ENCODE assay signal across 29 mouse cellular contexts in the genomic region with DNA sequence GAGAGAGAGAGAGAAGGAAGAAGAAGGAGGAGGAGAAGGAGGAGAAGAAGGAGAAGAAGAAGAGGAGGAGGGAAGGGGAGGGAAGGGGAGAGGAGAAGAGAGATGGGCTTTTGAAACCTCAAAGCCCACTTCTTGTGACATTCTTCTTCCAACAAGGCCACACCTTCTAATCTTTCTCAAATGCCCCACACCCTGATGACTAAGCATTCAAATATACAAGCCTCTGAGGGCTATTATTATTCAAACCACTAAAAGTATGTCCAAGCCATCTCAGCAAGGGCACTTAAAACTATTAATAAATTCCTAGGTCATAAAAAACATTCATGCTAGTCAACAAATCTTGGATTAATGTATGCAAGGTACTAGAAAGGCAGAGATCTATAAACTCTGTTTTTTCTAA. TPM values are rescaled to one million over a fixed set of nuclear protein-coding genes. Genes with fewer than 3 reads are reported as not detected.
DNase-seq lines count a peak whose midpoint lies in the region; ATAC-seq and TF ChIP-seq lines count a peak whose summit lies in the region.
"Had no signal": no experiment of that assay in that cellular context is flagged by ENCODE, and none has a peak within 500 bp of the region (broad histone marks: within the 10 kb centered on the region; RNA-seq: fewer than 3 reads in every experiment).

No protein-coding gene starts in this region.

- DNase-seq in lung, postnatal 0 days (ENCODE audit: low spot score): peak; percentile 67
- DNase-seq in lung, adult 2 months: no peak
- DNase-seq in heart, embryonic 10.5 days (ENCODE audit: low spot score): no peak
- DNase-seq in adrenal gland, postnatal 36 days: no peak
- DNase-seq in left cerebral cortex, adult 11 months (ENCODE audit: low spot score): no peak
- DNase-seq: adrenal gland, adult 2 months; cerebellum, adult 11-12 months; cerebellum, postnatal 10 days; forebrain, postnatal 0 days; heart, adult 2 months; heart, postnatal 10 days; kidney, adult 9 months; kidney, postnatal 14 days; right cerebral cortex, postnatal 25 days; thymus, postnatal 14 days had no signal

- no peak for TF ChIP-seq POLR2A in lung, adult 2 months (IDR thresholded peaks at IDR 0.05; ENCODE audit: borderline replicate concordance, extremely low read depth, low read depth, low read length)
- TF ChIP-seq POLR2A in ES-Bruce4 (IDR thresholded peaks at IDR 0.05; ENCODE audit: insufficient read depth, low read length): no peak
- TF ChIP-seq POLR2A in bone marrow, adult 2 months (IDR thresholded peaks at IDR 0.05; ENCODE audit: borderline replicate concordance, control insufficient read depth, low read depth, low read length): no peak

- H3K4me1 ChIP-seq in lung, postnatal 0 days (ENCODE audit: insufficient read depth, low read depth, low read length): no peaks in the 10 kb centered on the region
- H3K4me1 ChIP-seq in lung, adult 2 months (ENCODE audit: control insufficient read depth, insufficient read depth, low read length): no peaks in the 10 kb centered on the region
- peaks cover 4% of the 10 kb centered on the region for H3K4me1 ChIP-seq in ES-Bruce4 (ENCODE audit: control insufficient read depth, insufficient read depth, low read length)
- H3K4me1 ChIP-seq in bone marrow, adult 2 months (ENCODE audit: control insufficient read depth, insufficient read depth, low read length): no peaks in the 10 kb centered on the region; the same call in 1 of the 2 replicates
- H3K4me1 ChIP-seq in heart, embryonic 10.5 days: no peaks in the 10 kb centered on the region
- H3K4me1 ChIP-seq: heart, embryonic 13.5 days; limb, embryonic 13.5 days; midbrain, embryonic 13.5 days had no signal

- no peak overlapping the region for H3K4me2 ChIP-seq in lung, postnatal 0 days (replicated peaks; ENCODE audit: low read depth, low read length)
- H3K4me2 ChIP-seq: heart, embryonic 13.5 days; hindbrain, embryonic 14.5 days; limb, embryonic 13.5 days; liver, embryonic 11.5 days; midbrain, embryonic 13.5 days had no signal

- no peaks in the 10 kb centered on the region for H3K36me3 ChIP-seq in lung, postnatal 0 days (ENCODE audit: insufficient read depth, low read length)
- H3K36me3 ChIP-seq in ES-Bruce4 (ENCODE audit: control insufficient read depth, insufficient read depth, low read length, poor library complexity, severe bottlenecking): 0 out of 2 replicates have a peak, but pooled peaks cover 2% of the 10 kb centered on the region
- H3K36me3 ChIP-seq in heart, embryonic 10.5 days: no peaks in the 10 kb centered on the region
- H3K36me3 ChIP-seq: heart, embryonic 13.5 days; limb, embryonic 13.5 days; midbrain, embryonic 13.5 days had no signal

- H3K27me3 ChIP-seq in lung, postnatal 0 days (replicated peaks; ENCODE audit: insufficient read depth, low read length): no peaks in the 10 kb centered on the region
- no peaks in the 10 kb centered on the region for H3K27me3 ChIP-seq in ES-Bruce4 (ENCODE audit: control insufficient read depth, insufficient read depth, low read length, poor library complexity, severe bottlenecking)
- H3K27me3 ChIP-seq in heart, embryonic 10.5 days (ENCODE audit: insufficient read depth, poor library complexity, severe bottlenecking): no peaks in the 10 kb centered on the region
- H3K27me3 ChIP-seq: CH12.LX; heart, embryonic 13.5 days; limb, embryonic 13.5 days; midbrain, embryonic 13.5 days had no signal

- no peak overlapping the region for H3K27ac ChIP-seq in lung, postnatal 0 days (ENCODE audit: low read length)
- H3K27ac ChIP-seq in ES-Bruce4 (ENCODE audit: insufficient read depth, low read length): 0 out of 2 replicates have a peak overlapping the region, but pooled peaks have one; percentile 1
- peak overlapping the region; percentile 69 for H3K27ac ChIP-seq in bone marrow, adult 2 months (ENCODE audit: control insufficient read depth, insufficient read depth, low read depth, low read length, poor library complexity)
- no peak overlapping the region for H3K27ac ChIP-seq in heart, embryonic 10.5 days
- H3K27ac ChIP-seq: heart, adult 2 months; heart, embryonic 13.5 days; hindbrain, embryonic 14.5 days; limb, embryonic 13.5 days; midbrain, embryonic 13.5 days had no signal

- TF ChIP-seq EP300 in lung, postnatal 0 days (IDR thresholded peaks at IDR 0.05): peak; percentile 55; the same call in 1 of the 2 replicates
- no peak for TF ChIP-seq EP300 in ES-Bruce4 (IDR thresholded peaks at IDR 0.05; ENCODE audit: insufficient read depth, low read depth, low read length)

- H3K4me3 ChIP-seq in lung, postnatal 0 days (ENCODE audit: low read depth, low read length): no peak overlapping the region
- H3K4me3 ChIP-seq in lung, adult 2 months (replicated peaks; ENCODE audit: extremely low read depth, low read depth, low read length): no peak overlapping the region
- no peak overlapping the region for H3K4me3 ChIP-seq in ES-Bruce4 (ENCODE audit: low read depth, low read length)
- H3K4me3 ChIP-seq in bone marrow, adult 2 months (replicated peaks; ENCODE audit: control insufficient read depth, low read depth, low read length): no peak overlapping the region
- H3K4me3 ChIP-seq in heart, embryonic 10.5 days: no peak overlapping the region
- H3K4me3 ChIP-seq: erythroblast, embryonic 14.5 days; heart, adult 2 months; heart, embryonic 13.5 days; limb, embryonic 13.5 days; midbrain, embryonic 13.5 days had no signal

- ATAC-seq in lung, postnatal 0 days: peak; percentile 65
- ATAC-seq: activated CD4-positive, CD25-positive, alpha-beta regulatory T cell, adult 4 months; forebrain, postnatal 0 days; intestine, postnatal 0 days; midbrain, embryonic 13.5 days had no signal

- TF ChIP-seq CTCF in lung, postnatal 0 days (IDR thresholded peaks at IDR 0.05): no peak
- no peak for TF ChIP-seq CTCF in lung, adult 2 months (IDR thresholded peaks at IDR 0.05; ENCODE audit: insufficient read depth, low read length)
- no peak for TF ChIP-seq CTCF in ES-Bruce4 (IDR thresholded peaks at IDR 0.05; ENCODE audit: low read depth, low read length)
- TF ChIP-seq CTCF in bone marrow, adult 2 months (IDR thresholded peaks at IDR 0.05; ENCODE audit: control insufficient read depth, insufficient read depth, low read length): no peak

- no peak overlapping the region for H3K9ac ChIP-seq in lung, postnatal 0 days (replicated peaks; ENCODE audit: low read depth)
- H3K9ac ChIP-seq in ES-Bruce4 (ENCODE audit: low read depth, poor library complexity, severe bottlenecking): no peak overlapping the region
- H3K9ac ChIP-seq: forebrain, postnatal 0 days; heart, embryonic 13.5 days; hindbrain, embryonic 14.5 days; limb, embryonic 13.5 days; midbrain, embryonic 13.5 days had no signal

- H3K9me3 ChIP-seq in lung, postnatal 0 days (ENCODE audit: low read length): no peaks in the 10 kb centered on the region
- H3K9me3 ChIP-seq in ES-Bruce4 (replicated peaks; ENCODE audit: control insufficient read depth, insufficient read depth, low read length, poor library complexity, severe bottlenecking): no peaks in the 10 kb centered on the region
- no peaks in the 10 kb centered on the region for H3K9me3 ChIP-seq in heart, embryonic 10.5 days
- H3K9me3 ChIP-seq: G1E; heart, embryonic 13.5 days; limb, embryonic 13.5 days; midbrain, embryonic 13.5 days had no signal

RNA-seq across cellular contexts. Expression of gene Toe1, which starts 38.4 kb away (rescaled TPM):
- 19.6 and 20.7 TPM in 2 replicates for polyA plus RNA-seq in lung, postnatal 0 days (2015; fragmentation: Nextera tagmentation; extraction: Ambion mirVana)
- 17.4 and 22.1 TPM in 2 replicates for polyA plus RNA-seq in lung, adult 2 months (2012; rRNA removed)
- 14.9 and 19.2 TPM in 2 replicates for polyA plus RNA-seq in ES-Bruce4 (2011; ENCODE audit: insufficient read depth, insufficient read length, low read depth, missing spikeins)
- 8.8 and 11.9 TPM in 2 replicates for polyA plus RNA-seq in bone marrow, adult 2 months (2011; ENCODE audit: insufficient read depth, insufficient read length, low replicate concordance, missing spikeins)
- 24.5 and 29.4 TPM in 2 replicates for polyA plus RNA-seq in heart, embryonic 10.5 days (2016; fragmentation: Nextera tagmentation; extraction: Ambion mirVana)
- 10 to 100 TPM; 16.9 to 20.8 TPM for total RNA-seq in adrenal gland, postnatal 36 days (2021)

RNA-seq across cellular contexts. Expression of gene Mutyh, which starts 38.5 kb away (rescaled TPM):
- 3.1 and 4.4 TPM in 2 replicates for polyA plus RNA-seq in lung, postnatal 0 days (2015; fragmentation: Nextera tagmentation; extraction: Ambion mirVana)
- polyA plus RNA-seq in lung, adult 2 months (2012; rRNA removed): 7.5 and 7.6 TPM in 2 replicates
- 23.6 and 30.0 TPM in 2 replicates for polyA plus RNA-seq in ES-Bruce4 (2011; ENCODE audit: insufficient read depth, insufficient read length, low read depth, missing spikeins)
- polyA plus RNA-seq in bone marrow, adult 2 months (2011; ENCODE audit: insufficient read depth, insufficient read length, low replicate concordance, missing spikeins): 3.2 and 25.9 TPM in 2 replicates
- 13.9 and 19.4 TPM in 2 replicates for polyA plus RNA-seq in heart, embryonic 10.5 days (2016; fragmentation: Nextera tagmentation; extraction: Ambion mirVana)
- 1 to 10 TPM; 2.4 to 3.2 TPM for total RNA-seq in adrenal gland, postnatal 36 days (2021)
- polyA plus RNA-seq: erythroblast, embryonic 14.5 days had no signal

RNA-seq across cellular contexts. Expression of gene Tesk2, which starts 48.3 kb away (rescaled TPM):
- polyA plus RNA-seq in lung, postnatal 0 days (2015; fragmentation: Nextera tagmentation; extraction: Ambion mirVana): 4.0 and 4.3 TPM in 2 replicates
- polyA plus RNA-seq in lung, adult 2 months (2012; rRNA removed): 2.0 and 2.3 TPM in 2 replicates
- 20.6 and 21.9 TPM in 2 replicates for polyA plus RNA-seq in ES-Bruce4 (2011; ENCODE audit: insufficient read depth, insufficient read length, low read depth, missing spikeins)
- polyA plus RNA-seq in bone marrow, adult 2 months (2011; ENCODE audit: insufficient read depth, insufficient read length, low replicate concordance, missing spikeins): 4.0 and 11.1 TPM in 2 replicates
- polyA plus RNA-seq in heart, embryonic 10.5 days (2016; fragmentation: Nextera tagmentation; extraction: Ambion mirVana): 3.2 and 5.1 TPM in 2 replicates
- 1 to 10 TPM; 2.9 to 5.9 TPM for total RNA-seq in adrenal gland, postnatal 36 days (2021)

RNA-seq across cellular contexts. Expression of gene Hpdl, which starts 52.4 kb away (rescaled TPM):
- polyA plus RNA-seq in lung, postnatal 0 days (2015; fragmentation: Nextera tagmentation; extraction: Ambion mirVana): 0.10 and 0.25 TPM in 2 replicates
- 0.53 and 0.69 TPM in 2 replicates for polyA plus RNA-seq in lung, adult 2 months (2012; rRNA removed)
- polyA plus RNA-seq in ES-Bruce4 (2011; ENCODE audit: insufficient read depth, insufficient read length, low read depth, missing spikeins): 3.9 and 4.2 TPM in 2 replicates
- not detected in 2 replicates for polyA plus RNA-seq in bone marrow, adult 2 months (2011; ENCODE audit: insufficient read depth, insufficient read length, low replicate concordance, missing spikeins)
- polyA plus RNA-seq in heart, embryonic 10.5 days (2016; fragmentation: Nextera tagmentation; extraction: Ambion mirVana): 0.73 and 1.3 TPM in 2 replicates
- 1 to 10 TPM; 1.9 to 2.6 TPM for total RNA-seq in adrenal gland, postnatal 36 days (2021)
- total RNA-seq: G1E; monocyte, adult 5-6 weeks; neutrophil, adult 5-6 weeks had no signal
- polyA plus RNA-seq: erythroblast, embryonic 14.5 days; G1E had no signal

Comparison
In these comparisons a context has a peak if more than half of its experiments do, and no peak if none do; other contexts are left out.
1. H3K27ac ChIP-seq: peak in ES-Bruce4 (single experiment) and bone marrow, adult 2 months (single experiment); none in lung, postnatal 0 days (single experiment) and heart, embryonic 10.5 days (single experiment).